In genomic region chr19:17372701-17373100, GRCm38 (mm10) we compare ENCODE assay signal across 13 mouse cellular contexts. TPM values are rescaled to one million over a fixed set of nuclear protein-coding genes. Genes with fewer than 3 reads are reported as not detected.
DNase-seq lines count a peak whose midpoint lies in the region; ATAC-seq and TF ChIP-seq lines count a peak whose summit lies in the region.
"Had no signal": no experiment of that assay in that cellular context is flagged by ENCODE, and none has a peak within 500 bp of the region (broad histone marks: within the 10 kb centered on the region; RNA-seq: fewer than 3 reads in every experiment).

TSS of gene Gcnt1 (minus strand) at chr19:17372844.

- no peaks in the 10 kb centered on the region for H3K36me3 ChIP-seq in ES-Bruce4 (ENCODE audit: control insufficient read depth, insufficient read depth, low read length, poor library complexity, severe bottlenecking)
- H3K36me3 ChIP-seq in liver, embryonic 14.5 days (replicated peaks; ENCODE audit: control insufficient read depth, insufficient read depth, low read depth), result no peaks in the 10 kb centered on the region
- H3K36me3 ChIP-seq in forebrain, embryonic 15.5 days, result no peaks in the 10 kb centered on the region
- H3K36me3 ChIP-seq in forebrain, embryonic 16.5 days (ENCODE audit: control insufficient read depth, insufficient read depth), result no peaks in the 10 kb centered on the region
- H3K36me3 ChIP-seq: hindbrain, embryonic 15.5 days; midbrain, embryonic 10.5 days had no signal

- no peak for TF ChIP-seq POLR2A in ES-Bruce4 (IDR thresholded peaks at IDR 0.05; ENCODE audit: insufficient read depth, low read length)
- no peak for TF ChIP-seq POLR2A in bone marrow, adult 2 months (IDR thresholded peaks at IDR 0.05; ENCODE audit: borderline replicate concordance, control insufficient read depth, low read depth, low read length)

- ATAC-seq in liver, embryonic 14.5 days (ENCODE audit: insufficient read depth), result no peak
- ATAC-seq in forebrain, embryonic 15.5 days (replicated peaks), result no peak
- ATAC-seq in forebrain, embryonic 16.5 days, result no peak

- WGBS in bone marrow, adult 2 months, result 76% methylated on average over 3 of the region's 3 CpGs
- WGBS in liver, embryonic 14.5 days (ENCODE audit: insufficient replicate concordance), result 63% methylated on average over 3 of the region's 3 CpGs
- 91% methylated on average over 3 of the region's 3 CpGs for WGBS in forebrain, embryonic 15.5 days
- 87% methylated on average over 3 of the region's 3 CpGs for WGBS in forebrain, embryonic 16.5 days

- no peak within 1 kb of the TSS for H3K27ac ChIP-seq in ES-Bruce4 (ENCODE audit: insufficient read depth, low read length)
- no peak within 1 kb of the TSS for H3K27ac ChIP-seq in bone marrow, adult 2 months (ENCODE audit: control insufficient read depth, insufficient read depth, low read depth, low read length, poor library complexity)
- no peak within 1 kb of the TSS for H3K27ac ChIP-seq in liver, embryonic 14.5 days
- H3K27ac ChIP-seq in forebrain, embryonic 15.5 days (replicated peaks), result no peak within 1 kb of the TSS
- no peak within 1 kb of the TSS for H3K27ac ChIP-seq in forebrain, embryonic 16.5 days (ENCODE audit: low read length)
- H3K27ac ChIP-seq: hindbrain, embryonic 15.5 days; midbrain, embryonic 10.5 days had no signal

- no peak for DNase-seq in heart, postnatal 4 days
- DNase-seq in liver, embryonic 14.5 days (ENCODE audit: low read depth in 3 of 3, low spot score in 3 of 3), result no peak
- no peak for DNase-seq in MN1 (ENCODE audit: low spot score)
- DNase-seq: cerebellum, postnatal 36 days; lung, adult 18-20 months; retina, postnatal 1 day had no signal

- H3K9ac ChIP-seq in ES-Bruce4 (ENCODE audit: low read depth, poor library complexity, severe bottlenecking), result no peak within 1 kb of the TSS
- H3K9ac ChIP-seq in liver, embryonic 14.5 days (replicated peaks), result no peak within 1 kb of the TSS
- H3K9ac ChIP-seq in forebrain, embryonic 15.5 days (replicated peaks), result no peak within 1 kb of the TSS
- no peak within 1 kb of the TSS for H3K9ac ChIP-seq in forebrain, embryonic 16.5 days (replicated peaks; ENCODE audit: low read depth, low read length)
- H3K9ac ChIP-seq: hindbrain, embryonic 15.5 days had no signal

- H3K4me3 ChIP-seq in ES-Bruce4 (ENCODE audit: low read depth, low read length), result no peak within 1 kb of the TSS
- no peak within 1 kb of the TSS for H3K4me3 ChIP-seq in bone marrow, adult 2 months (replicated peaks; ENCODE audit: control insufficient read depth, low read depth, low read length)
- no peak within 1 kb of the TSS for H3K4me3 ChIP-seq in liver, embryonic 14.5 days (ENCODE audit: insufficient read depth in 1 of 2, low read depth in 2 of 2, low read length in 2 of 2)
- H3K4me3 ChIP-seq in forebrain, embryonic 15.5 days, result no peak within 1 kb of the TSS
- no peak within 1 kb of the TSS for H3K4me3 ChIP-seq in forebrain, embryonic 16.5 days (replicated peaks; ENCODE audit: low read length)
- H3K4me3 ChIP-seq: hindbrain, embryonic 15.5 days; midbrain, embryonic 10.5 days had no signal

- H3K9me3 ChIP-seq in ES-Bruce4 (replicated peaks; ENCODE audit: control insufficient read depth, insufficient read depth, low read length, poor library complexity, severe bottlenecking), result no peaks in the 10 kb centered on the region
- H3K9me3 ChIP-seq in liver, embryonic 14.5 days (ENCODE audit: control insufficient read depth, low read length), result no peaks in the 10 kb centered on the region
- no peaks in the 10 kb centered on the region for H3K9me3 ChIP-seq in forebrain, embryonic 15.5 days
- H3K9me3 ChIP-seq in forebrain, embryonic 16.5 days (ENCODE audit: control insufficient read depth, low read length), result no peaks in the 10 kb centered on the region
- H3K9me3 ChIP-seq: hindbrain, embryonic 15.5 days; midbrain, embryonic 10.5 days had no signal

- H3K4me1 ChIP-seq in ES-Bruce4 (ENCODE audit: control insufficient read depth, insufficient read depth, low read length), result no peaks in the 10 kb centered on the region
- no peaks in the 10 kb centered on the region for H3K4me1 ChIP-seq in bone marrow, adult 2 months (ENCODE audit: control insufficient read depth, insufficient read depth, low read length)
- H3K4me1 ChIP-seq in liver, embryonic 14.5 days (replicated peaks; ENCODE audit: control insufficient read depth in 2 of 2, insufficient read depth in 2 of 2, low read length in 1 of 2), result peaks cover 0 to 4% of the 10 kb centered on the region in 2 experiments; a peak in 2 of 4 replicates
- no peaks in the 10 kb centered on the region for H3K4me1 ChIP-seq in forebrain, embryonic 15.5 days
- H3K4me1 ChIP-seq in forebrain, embryonic 16.5 days (replicated peaks; ENCODE audit: control insufficient read depth, insufficient read depth, low read length), result no peaks in the 10 kb centered on the region
- H3K4me1 ChIP-seq: hindbrain, embryonic 15.5 days; midbrain, embryonic 10.5 days had no signal

- TF ChIP-seq EP300 in ES-Bruce4 (IDR thresholded peaks at IDR 0.05; ENCODE audit: insufficient read depth, low read depth, low read length), result no peak
- TF ChIP-seq EP300 in liver, embryonic 14.5 days (IDR thresholded peaks at IDR 0.05; ENCODE audit: low read depth), result no peak

- no peak within 1 kb of the TSS for H3K4me2 ChIP-seq in liver, embryonic 14.5 days (ENCODE audit: low read depth)
- no peak within 1 kb of the TSS for H3K4me2 ChIP-seq in forebrain, embryonic 15.5 days (replicated peaks)
- no peak within 1 kb of the TSS for H3K4me2 ChIP-seq in forebrain, embryonic 16.5 days (ENCODE audit: low read length)
- H3K4me2 ChIP-seq: hindbrain, embryonic 15.5 days had no signal

- no peaks in the 10 kb centered on the region for H3K27me3 ChIP-seq in ES-Bruce4 (ENCODE audit: control insufficient read depth, insufficient read depth, low read length, poor library complexity, severe bottlenecking)
- no peaks in the 10 kb centered on the region for H3K27me3 ChIP-seq in liver, embryonic 14.5 days (ENCODE audit: control insufficient read depth, insufficient read depth, low read length)
- no peaks in the 10 kb centered on the region for H3K27me3 ChIP-seq in forebrain, embryonic 15.5 days
- no peaks in the 10 kb centered on the region for H3K27me3 ChIP-seq in forebrain, embryonic 16.5 days (replicated peaks; ENCODE audit: control insufficient read depth, insufficient read depth, low read length)
- H3K27me3 ChIP-seq: CH12.LX; hindbrain, embryonic 15.5 days had no signal

- no peak for TF ChIP-seq CTCF in ES-Bruce4 (IDR thresholded peaks at IDR 0.05; ENCODE audit: low read depth, low read length)
- TF ChIP-seq CTCF in bone marrow, adult 2 months (IDR thresholded peaks at IDR 0.05; ENCODE audit: control insufficient read depth, insufficient read depth, low read length), result no peak
- no peak for TF ChIP-seq CTCF in liver, embryonic 14.5 days (IDR thresholded peaks at IDR 0.05; ENCODE audit: low read depth)

RNA-seq across cellular contexts. Expression of gene Gcnt1, which starts in this region (rescaled TPM):
- polyA plus RNA-seq in ES-Bruce4 (2011; ENCODE audit: insufficient read depth, insufficient read length, low read depth, missing spikeins), result 24.0 and 27.3 TPM in 2 replicates
- 26.3 and 26.6 TPM in 2 replicates for polyA plus RNA-seq in bone marrow, adult 2 months (2011; ENCODE audit: insufficient read depth, insufficient read length, low replicate concordance, missing spikeins)
- 10 to 100 TPM; 10.2 to 10.8 TPM for total RNA-seq in heart, postnatal 4 days (2021)
- polyA plus RNA-seq in liver, embryonic 14.5 days (2012; rRNA removed), result 11.9 and 14.6 TPM in 2 replicates
- polyA plus RNA-seq in liver, embryonic 14.5 days (2014; fragmentation: Nextera tagmentation; extraction: Ambion mirVana), result 25.1 and 26.0 TPM in 2 replicates
- polyA plus RNA-seq in forebrain, embryonic 15.5 days (2015; fragmentation: Nextera tagmentation; extraction: Ambion mirVana), result 0.49 and 0.79 TPM in 2 replicates
- 0.58 and 0.96 TPM in 2 replicates for polyA plus RNA-seq in forebrain, embryonic 16.5 days (2015; fragmentation: Nextera tagmentation; extraction: Ambion mirVana)
